Mouse (Mus musculus) forebrain, embryonic 11.5 days (tissue): ENCODE measurements at regions not wholly inside any gene's neighbourhood (a gene's known extent, or its start where the extent isn't known, plus 50 kb on each side); places are given as distances from the start of the nearest gene placed in this dataset.

Source experiments
- ATAC-seq: fragments of 200-750 bp; cut with Nextera tagmentation; replicated peaks from 2 replicates; pipeline ENCODE4 v1.8.0; 2017; ENCODE audit warnings: moderate TSS enrichment; ENCODE audit not compliant: low FRiP score
- DNase-seq: peaks from one replicate; pipeline ENCODE4 v3.0.0-alpha.2; 2017; ENCODE audit warnings: low spot score
- H3K27ac ChIP-seq: fragments of 300-500 bp; sonication (generic); 2 replicates; pipeline ENCODE4 v1.5.1; 2014; ENCODE audit warnings: low read depth, low read length
- H3K27me3 ChIP-seq: fragments of 300-500 bp; sonication (generic); 2 replicates; pipeline ENCODE4 v1.6.1; 2014; ENCODE audit warnings: mild to moderate bottlenecking, low read length, mixed read lengths; ENCODE audit not compliant: control insufficient read depth, insufficient read depth
- H3K36me3 ChIP-seq: fragments of 300-500 bp; sonication (generic); 2 replicates; pipeline ENCODE4 v1.6.1; 2014; ENCODE audit warnings: mild to moderate bottlenecking, low read length, moderate library complexity, mixed read lengths; ENCODE audit not compliant: control insufficient read depth, insufficient read depth
- H3K4me1 ChIP-seq: fragments of 300-500 bp; sonication (generic); replicated peaks from 2 replicates; pipeline ENCODE4 v1.6.1; 2014; ENCODE audit warnings: low read length, mixed read lengths; ENCODE audit not compliant: control insufficient read depth, insufficient read depth
- H3K4me2 ChIP-seq: fragments of 300-500 bp; sonication (generic); 2 replicates; pipeline ENCODE4 v1.6.1; 2014; ENCODE audit warnings: low read depth, mild to moderate bottlenecking, low read length, moderate library complexity, mixed read lengths; ENCODE audit not compliant: severe bottlenecking
- H3K4me3 ChIP-seq: fragments of 300-500 bp; sonication (generic); 2 replicates; pipeline ENCODE4 v1.5.1; 2014; ENCODE audit warnings: low read depth, low read length
- H3K9ac ChIP-seq: fragments of 300-500 bp; sonication (generic); 2 replicates; pipeline ENCODE4 v1.6.1; 2014; ENCODE audit warnings: low read length
- H3K9me3 ChIP-seq: fragments of 300-500 bp; sonication (generic); 2 replicates; pipeline ENCODE4 v1.6.1; 2016; ENCODE audit warnings: low read length, mixed read lengths; ENCODE audit not compliant: control insufficient read depth
- WGBS: fragments of 180-500 bp; shearing (Covaris S2); extraction: QIAGEN DNeasy Blood & Tissue Kit; methylation state at CpG from one replicate; pipeline ENCODE4 v1.1.7; 2014; 5-methylcytosine and 5-hydroxymethylcytosine counted together

DNA sequence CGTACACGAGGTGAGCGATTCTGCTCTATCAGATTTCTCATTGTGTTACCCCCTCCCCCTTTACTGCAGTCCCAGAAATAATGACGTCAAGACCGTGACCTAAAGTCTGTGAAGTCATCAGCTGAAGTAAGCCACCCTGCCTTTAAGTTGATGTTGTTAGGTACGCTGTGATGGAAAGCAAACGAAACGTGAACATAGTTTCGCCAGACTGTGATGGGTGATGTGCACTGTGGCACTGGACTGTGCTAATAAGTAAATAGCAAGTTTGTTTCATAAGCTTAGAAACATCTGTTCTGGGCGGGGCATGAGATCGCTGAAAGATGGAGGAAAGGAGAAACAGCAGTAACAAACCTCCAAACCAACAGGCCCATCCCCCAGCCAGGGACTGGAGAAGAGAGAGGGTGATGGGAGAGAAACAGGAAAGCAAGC is 64.0 kb upstream of the Rap1b start:
- Histone ChIP-seq H3K9ac (no peak overlapping the region), H3K4me3 (no peak overlapping the region), H3K27me3 (no peaks in the 10 kb centered on the region), H3K27ac (no peak overlapping the region), H3K4me2 (no peak overlapping the region), H3K4me1 (peaks cover 5% of the 10 kb centered on the region; the same call in 1 of the 2 replicates), H3K9me3 (no peaks in the 10 kb centered on the region), H3K36me3 (no peaks in the 10 kb centered on the region)
- no peak for ATAC-seq
- no peak for DNase-seq
- WGBS = 75% methylated on average over 11 of the region's 11 CpGs

DNA sequence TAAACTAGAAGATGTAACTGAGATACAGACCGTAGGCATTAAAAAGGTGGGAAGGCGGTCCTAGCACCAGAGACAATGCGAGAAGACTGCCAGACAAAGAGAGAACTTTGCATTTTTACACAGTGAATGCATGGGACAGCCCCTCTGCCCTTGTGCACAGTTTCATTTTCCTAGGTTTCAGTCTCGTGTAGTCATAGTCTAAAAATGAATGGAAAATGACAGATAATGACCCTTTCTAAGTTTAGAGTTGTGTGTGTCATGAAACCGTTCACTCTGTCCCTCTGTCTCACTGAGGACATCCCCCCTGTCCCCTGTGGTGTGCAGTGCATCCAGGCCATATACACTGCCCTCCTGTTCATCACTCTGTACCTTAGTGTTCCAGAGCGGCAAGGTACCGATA is 64.6 kb upstream of the Rap1b start:
- Histone ChIP-seq H3K4me1 (peaks cover 5% of the 10 kb centered on the region; the same call in 1 of the 2 replicates), H3K36me3 (no peaks in the 10 kb centered on the region), H3K4me2 (no peak overlapping the region), H3K27ac (no peak overlapping the region), H3K27me3 (no peaks in the 10 kb centered on the region), H3K9me3 (no peaks in the 10 kb centered on the region), H3K9ac (no peak overlapping the region), H3K4me3 (no peak overlapping the region)
- no peak for ATAC-seq
- no peak for DNase-seq
- WGBS = 90% methylated on average over 7 of the region's 7 CpGs

DNA sequence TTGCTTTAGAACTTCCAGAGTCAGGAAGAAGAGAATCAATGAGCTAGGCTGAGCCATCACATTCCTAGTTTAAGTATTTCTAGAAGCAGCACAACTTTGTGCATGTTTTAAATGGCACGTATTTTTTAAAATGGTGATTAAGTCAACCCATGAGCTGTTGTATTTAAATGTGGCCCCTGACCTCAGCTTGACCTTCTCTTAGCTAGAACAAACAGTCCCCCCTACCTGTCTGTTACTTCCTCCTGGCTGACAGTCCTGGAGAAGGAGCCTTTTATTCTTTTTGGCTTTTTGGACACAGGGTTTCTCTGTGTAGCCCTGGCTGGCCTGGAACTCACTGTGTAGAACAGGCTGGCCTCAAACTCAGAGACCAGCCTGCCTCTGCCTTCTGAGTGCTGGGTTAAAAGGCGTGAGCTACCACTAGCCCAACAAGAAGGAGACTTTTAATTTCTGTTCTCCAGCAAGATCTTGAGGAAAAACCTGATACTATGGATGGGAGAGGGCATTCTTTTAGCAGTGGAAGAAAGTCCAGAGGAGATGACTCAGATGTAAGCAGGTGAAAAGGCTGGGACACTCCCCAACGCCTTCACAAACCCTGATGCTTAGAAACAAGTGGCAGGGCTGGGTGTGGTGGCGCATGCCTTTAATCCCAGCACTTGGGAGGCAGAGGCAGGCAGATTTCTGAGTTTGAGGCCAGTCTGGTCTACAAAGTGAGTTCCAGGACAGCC is 69.3 kb upstream of the Rap1b start:
- H3K4me2 ChIP-seq = no peak overlapping the region

DNA sequence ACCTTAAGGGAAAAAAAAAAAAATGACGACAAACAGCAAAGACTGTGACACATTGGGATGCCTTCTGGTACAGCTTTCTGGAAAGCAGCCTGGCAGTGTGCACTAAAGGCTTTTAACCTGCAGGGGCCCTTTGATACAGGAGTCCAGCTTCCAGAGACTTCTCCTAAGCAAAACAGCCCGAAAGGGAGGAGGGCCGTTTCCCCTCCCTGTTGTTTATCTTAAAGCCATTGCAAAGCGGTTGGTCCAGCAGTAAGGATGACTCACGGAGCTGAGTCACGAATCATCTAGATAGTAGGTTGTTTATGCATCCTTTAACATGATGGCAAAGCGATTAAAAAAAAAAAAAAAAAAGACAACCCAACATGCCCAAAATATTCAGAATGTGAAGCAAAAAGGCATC is 70.4 kb upstream of the Rap1b start:
- H3K36me3 ChIP-seq = no peaks in the 10 kb centered on the region
- no peak overlapping the region for H3K27ac ChIP-seq
- no peaks in the 10 kb centered on the region for H3K4me1 ChIP-seq
- ATAC-seq = no peak
- no peaks in the 10 kb centered on the region for H3K27me3 ChIP-seq
- H3K9ac ChIP-seq = no peak overlapping the region
- 75% methylated on average over 7 of the region's 7 CpGs for WGBS
- H3K9me3 ChIP-seq = no peaks in the 10 kb centered on the region
- no peak overlapping the region for H3K4me2 ChIP-seq
- no peak for DNase-seq
- no peak overlapping the region for H3K4me3 ChIP-seq

More for the DNA sequence above, 69.3 kb upstream of the Rap1b start:
- H3K27me3 ChIP-seq = no peaks in the 10 kb centered on the region
- DNase-seq (no peak), ATAC-seq (no peak)
- H3K36me3 ChIP-seq = no peaks in the 10 kb centered on the region
- H3K4me3 ChIP-seq = no peak overlapping the region
- H3K27ac ChIP-seq = no peak overlapping the region
- no peaks in the 10 kb centered on the region for H3K9me3 ChIP-seq
- no peak overlapping the region for H3K9ac ChIP-seq
- 91% methylated on average over 4 of the region's 4 CpGs for WGBS
- H3K4me1 ChIP-seq = no peaks in the 10 kb centered on the region

DNA sequence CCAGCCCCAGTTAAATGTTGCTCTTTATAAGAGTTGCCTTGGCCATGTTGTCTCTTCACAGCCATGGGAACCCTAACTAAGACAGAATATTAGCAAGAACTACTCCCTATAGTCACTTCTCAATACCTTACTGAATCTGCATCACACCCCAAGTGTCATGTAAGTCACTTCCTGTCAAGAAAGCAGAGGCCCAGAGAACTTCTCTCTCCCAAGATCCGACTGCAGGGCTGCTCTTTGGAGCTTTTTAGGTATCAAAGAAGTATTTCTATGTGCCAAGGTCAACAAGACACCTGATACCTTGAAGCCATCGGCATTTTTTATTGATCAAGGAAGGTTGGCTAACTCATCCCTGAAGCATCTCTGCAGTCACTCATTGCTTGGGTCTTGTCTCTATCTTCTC is 72.0 kb upstream of the Rap1b start:
- ATAC-seq = no peak
- 81% methylated on average over 2 of the region's 2 CpGs for WGBS

DNA sequence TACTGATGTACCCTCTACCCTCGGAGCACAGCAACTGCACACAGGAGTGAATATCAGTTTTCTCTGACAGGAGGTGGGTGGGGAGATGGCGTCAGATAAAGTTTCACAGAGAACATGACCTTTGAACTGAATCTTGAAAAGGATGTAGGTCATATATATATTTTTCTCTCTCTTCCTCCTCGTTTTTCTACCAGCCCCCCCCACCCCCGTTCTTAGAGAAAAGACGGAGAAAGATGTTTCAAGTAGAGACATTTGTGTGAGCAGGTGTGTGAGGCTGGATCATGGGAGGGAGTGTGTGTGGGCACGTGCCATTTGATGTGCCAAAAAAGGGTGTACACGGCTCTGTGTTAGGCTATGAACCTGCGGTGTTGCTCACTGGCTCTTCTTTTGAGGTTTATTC is 72.8 kb upstream of the Rap1b start:
- DNase-seq = no peak
- no peak overlapping the region for H3K27ac ChIP-seq
- H3K9me3 ChIP-seq = no peaks in the 10 kb centered on the region
- no peaks in the 10 kb centered on the region for H3K36me3 ChIP-seq
- no peak overlapping the region for H3K9ac ChIP-seq
- WGBS = 86% methylated on average over 8 of the region's 8 CpGs
- no peaks in the 10 kb centered on the region for H3K4me1 ChIP-seq
- ATAC-seq = no peak
- no peak overlapping the region for H3K4me3 ChIP-seq
- no peak overlapping the region for H3K4me2 ChIP-seq
- H3K27me3 ChIP-seq = no peaks in the 10 kb centered on the region

More for the DNA sequence above, 72.0 kb upstream of the Rap1b start:
- Histone ChIP-seq H3K36me3 (no peaks in the 10 kb centered on the region), H3K4me2 (no peak overlapping the region), H3K4me1 (no peaks in the 10 kb centered on the region), H3K4me3 (no peak overlapping the region), H3K9ac (no peak overlapping the region), H3K9me3 (no peaks in the 10 kb centered on the region), H3K27me3 (no peaks in the 10 kb centered on the region), H3K27ac (no peak overlapping the region)
- no peak for DNase-seq

DNA sequence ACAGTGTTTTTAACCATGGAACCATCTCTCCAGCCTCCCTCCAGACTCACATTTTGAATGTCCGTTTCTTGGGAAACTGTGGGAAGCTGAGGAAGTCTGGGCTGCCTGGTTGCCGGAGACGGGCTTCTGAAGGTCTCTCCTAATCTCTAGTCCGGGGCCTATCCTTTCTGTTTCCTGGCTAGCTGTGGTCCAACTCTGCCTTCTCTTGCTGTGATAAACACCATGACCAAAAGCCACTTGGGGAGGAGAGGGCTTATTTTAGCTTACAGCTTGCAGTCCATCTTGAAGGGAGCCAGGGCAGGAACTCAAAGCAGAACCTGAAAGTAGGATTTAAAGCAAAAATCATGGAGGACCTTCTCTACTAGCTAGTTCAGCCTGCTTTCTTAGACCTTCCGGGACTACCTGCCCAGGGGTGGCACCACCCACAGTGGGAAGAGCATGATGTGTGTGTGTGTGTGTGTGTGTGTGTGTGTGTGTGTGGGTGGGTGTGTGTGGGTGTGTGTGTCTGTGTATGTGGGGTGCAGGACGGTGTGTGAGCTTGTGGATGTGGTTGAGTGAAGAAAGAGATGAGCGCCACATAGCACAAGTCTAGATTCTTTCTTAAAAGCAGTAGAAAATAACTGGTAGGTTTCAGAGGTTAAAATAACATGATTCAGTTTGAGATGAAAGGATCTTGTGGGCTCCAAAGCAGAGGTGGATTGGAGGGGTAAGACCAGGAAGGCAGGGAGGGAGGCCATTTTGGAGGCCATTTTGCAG is 73.5 kb upstream of the Rap1b start:
- no peak overlapping the region for H3K27ac ChIP-seq
- no peaks in the 10 kb centered on the region for H3K27me3 ChIP-seq
- H3K36me3 ChIP-seq = no peaks in the 10 kb centered on the region
- H3K4me3 ChIP-seq = no peak overlapping the region
- no peaks in the 10 kb centered on the region for H3K4me1 ChIP-seq
- ATAC-seq = no peak
- no peak overlapping the region for H3K4me2 ChIP-seq
- 86% methylated on average over 7 of the region's 7 CpGs for WGBS
- no peaks in the 10 kb centered on the region for H3K9me3 ChIP-seq
- no peak for DNase-seq
- no peak overlapping the region for H3K9ac ChIP-seq

DNA sequence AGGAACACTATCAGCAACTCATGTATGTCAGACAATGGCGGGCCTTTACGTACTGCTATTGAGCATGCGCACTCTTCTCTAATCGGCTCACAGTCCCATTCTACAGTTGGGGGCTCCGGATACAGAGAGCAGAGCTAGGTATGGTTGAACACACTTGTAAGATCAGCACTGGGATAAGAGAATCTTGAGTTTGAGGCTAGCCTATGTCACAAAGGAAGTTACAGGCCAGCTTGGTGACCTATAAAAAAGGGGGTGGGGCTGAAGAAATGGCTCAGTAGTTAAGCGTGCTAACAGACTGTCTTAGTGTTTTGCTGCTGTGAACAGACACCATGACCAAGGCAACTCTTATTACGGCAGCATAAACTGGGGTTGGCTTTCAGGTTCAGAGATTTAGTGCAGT is 79.4 kb upstream of the Rap1b start:
- Histone ChIP-seq H3K4me1 (no peaks in the 10 kb centered on the region), H3K9me3 (no peaks in the 10 kb centered on the region), H3K27me3 (no peaks in the 10 kb centered on the region), H3K9ac (no peak overlapping the region), H3K4me3 (no peak overlapping the region), H3K4me2 (no peak overlapping the region), H3K36me3 (no peaks in the 10 kb centered on the region), H3K27ac (no peak overlapping the region)
- 94% methylated on average over 7 of the region's 7 CpGs for WGBS
- no peak for ATAC-seq
- no peak for DNase-seq
